Mouse (Mus musculus) erythroid progenitor cell, adult 5-6 weeks (primary cell): ENCODE results near the gene Eaf2. TPM values are rescaled to one million over a fixed set of nuclear protein-coding genes. Genes with fewer than 3 reads are reported as not detected.
A peak's percentile ranks its signal among the peaks of the same experiment; 100 is the strongest.

Source experiments
- ATAC-seq: replicated peaks from 2 replicates; pipeline ENCODE4 v1.8.0; 2016; ENCODE audit warnings: moderate number of reproducible peaks, mild to moderate bottlenecking, moderate TSS enrichment, inconsistent platforms; ENCODE audit not compliant: poor library complexity, low FRiP score, severe bottlenecking
- total RNA-seq, 2 experiments: library from RNA; stranded (forward) in 1 of 2; stranded (reverse) in 1 of 2; fragments of 150-400 nt in 1 of 2; fragments of 186-747, 209-891 nt in 1 of 2; gene quantifications; 2 replicates each; pipeline versions ENCODE4 v1.2.3 to v1.2.4; 2015 to 2017; ENCODE audit warnings: low replicate concordance in 2 of 2

Eaf2 gene
- total RNA-seq (2015; ENCODE audit: low replicate concordance) (11.9 TPM in 1 of 2 replicates, not detected in the other), total RNA-seq (2017; ENCODE audit: low replicate concordance) (0.77 TPM in 1 of 2 replicates, not detected in the other)

GRCm38 (mm10) chr16:36874583-36875275 lies at the start of gene Eaf2, which contains the start of gene Golgb1:
Gene Eaf2 (minus strand): TSS chr16:36875003.
Gene Golgb1 (plus strand): TSS chr16:36875140.
- ATAC-seq: peak; percentile 98

GRCm38 (mm10) chr16:36924312-36924711 lies 49.5 kb upstream of the Eaf2 start:
- no peak for ATAC-seq

GRCm38 (mm10) chr16:36921980-36922379 lies 47.2 kb upstream of the Eaf2 start:
- no peak for ATAC-seq

- ATAC-seq: no peak
These were observed 46.3 kb upstream of the Eaf2 start for GRCm38 (mm10) chr16:36921067-36921613.

GRCm38 (mm10) chr16:36920410-36920809 lies 45.6 kb upstream of the Eaf2 start:
- ATAC-seq: no peak

- no peak for ATAC-seq
These were observed 43.7 kb upstream of the Eaf2 start for GRCm38 (mm10) chr16:36918505-36918904.

GRCm38 (mm10) chr16:36914195-36914594 lies 39.4 kb upstream of the Eaf2 start:
- no peak for ATAC-seq

- ATAC-seq: no peak
These were observed 37.5 kb upstream of the Eaf2 start for GRCm38 (mm10) chr16:36912311-36912710.

- no peak for ATAC-seq
These were observed 37.1 kb upstream of the Eaf2 start for GRCm38 (mm10) chr16:36911909-36912308.

GRCm38 (mm10) chr16:36903156-36903555 lies 28.4 kb upstream of the Eaf2 start:
- ATAC-seq: no peak

- 0 out of 2 replicates have a peak, but pooled peaks have one; percentile 37 for ATAC-seq
These were observed 21.9 kb upstream of the Eaf2 start for GRCm38 (mm10) chr16:36896712-36897111.

GRCm38 (mm10) chr16:36893317-36893716 lies 18.5 kb upstream of the Eaf2 start:
- peak; percentile 35; the same call in 1 of the 2 replicates for ATAC-seq

- peak; percentile 52 for ATAC-seq
These were observed 16.6 kb upstream of the Eaf2 start for GRCm38 (mm10) chr16:36891415-36891814.

- peak; percentile 89 for ATAC-seq
These were observed 15.8 kb upstream of the Eaf2 start for GRCm38 (mm10) chr16:36890559-36890958.

- no peak for ATAC-seq
These were observed 12.7 kb upstream of the Eaf2 start for GRCm38 (mm10) chr16:36887546-36887945.

GRCm38 (mm10) chr16:36885912-36886311 lies 11.1 kb upstream of the Eaf2 start:
- ATAC-seq: no peak

- ATAC-seq: peak; percentile 86
These were observed 10.1 kb upstream of the Eaf2 start for GRCm38 (mm10) chr16:36884881-36885280.

- no peak for ATAC-seq
These were observed 8.0 kb upstream of the Eaf2 start for GRCm38 (mm10) chr16:36882737-36883343.

- no peak for ATAC-seq
These were observed 2.5 kb upstream of the Eaf2 start for GRCm38 (mm10) chr16:36877316-36877715.

GRCm38 (mm10) chr16:36875276-36875851 lies 561 bp upstream of the Eaf2 start:
- peak; percentile 8; the same call in 1 of the 2 replicates for ATAC-seq
